Mouse (Mus musculus) C2C12 (cell line): ENCODE measurements at regions not wholly inside any gene's neighbourhood (a gene's known extent, or its start where the extent isn't known, plus 50 kb on each side); places are given as distances from the start of the nearest gene placed in this dataset.

Experiments
- H3K27me3 ChIP-seq: one replicate; pipeline ENCODE4 v1.6.1; 2011; ENCODE audit not compliant: control insufficient read depth, insufficient read depth, insufficient read length
- H3K36me3 ChIP-seq: one replicate; pipeline ENCODE4 v1.6.1; 2011; ENCODE audit not compliant: control insufficient read depth, insufficient read depth
- H3K4me3 ChIP-seq: one replicate; pipeline ENCODE4 v1.5.1; 2011; ENCODE audit warnings: mild to moderate bottlenecking, control low read depth; ENCODE audit not compliant: poor library complexity, insufficient read depth, severe bottlenecking
- H3K79me2 ChIP-seq: one replicate; pipeline ENCODE4 v1.6.1; 2011; ENCODE audit not compliant: control insufficient read depth, insufficient read depth
- H3K79me3 ChIP-seq: one replicate; pipeline ENCODE4 v1.6.1; 2011; ENCODE audit warnings: low read depth, control low read depth
- H3ac ChIP-seq: one replicate; pipeline ENCODE3; 2011; ENCODE audit warnings: low read depth; ENCODE audit not compliant: control insufficient read depth, insufficient read length
- CEBPB ChIP-seq: IDR thresholded peaks from one replicate; pipeline ENCODE4 v1.6.1; 2011; ENCODE audit warnings: low read depth, mild to moderate bottlenecking, control low read depth, moderate library complexity
- CTCF ChIP-seq: IDR thresholded peaks from one replicate; pipeline ENCODE4 v1.5.1; 2011; ENCODE audit not compliant: control insufficient read depth, insufficient read depth, insufficient read length
- FOSL1 ChIP-seq: IDR thresholded peaks from one replicate; pipeline ENCODE4 v1.8.0; 2011; ENCODE audit warnings: mild to moderate bottlenecking, low read length; ENCODE audit not compliant: poor library complexity, insufficient read depth, severe bottlenecking
- MAX ChIP-seq: IDR thresholded peaks from one replicate; pipeline ENCODE4 v1.6.1; 2011; ENCODE audit warnings: mild to moderate bottlenecking, control low read depth
- MYOD1 ChIP-seq: IDR thresholded peaks from one replicate; pipeline ENCODE4 v1.6.1; 2011; ENCODE audit warnings: low read depth; ENCODE audit not compliant: control insufficient read depth, insufficient read length
- MYOG ChIP-seq: IDR thresholded peaks from one replicate; pipeline ENCODE4 v1.6.1; 2011; ENCODE audit not compliant: control insufficient read depth, insufficient read length; ENCODE audit errors: extremely low read depth
- USF1 ChIP-seq: IDR thresholded peaks from one replicate; pipeline ENCODE4 v1.6.1; 2011; ENCODE audit warnings: low read depth, mild to moderate bottlenecking, control low read depth, moderate library complexity

- Histone ChIP-seq H3K79me2 (no peaks in the 10 kb centered on the region), H3K4me3 (no peak overlapping the region), H3ac (no peak overlapping the region), H3K27me3 (no peaks in the 10 kb centered on the region), H3K79me3 (no peaks in the 10 kb centered on the region), H3K36me3 (no peaks in the 10 kb centered on the region)
- no peak for TF ChIP-seq USF1
- TF ChIP-seq CTCF: no peak
- TF ChIP-seq CEBPB: no peak
- TF ChIP-seq MYOD1: no peak
- TF ChIP-seq MYOG: no peak
- no peak for TF ChIP-seq MAX
- TF ChIP-seq FOSL1: no peak
Measured at GRCm38 (mm10) chr14:88330613-88331012, 140.6 kb downstream of the Pcdh20 start.

GRCm38 (mm10) chr14:88326411-88326810, 144.8 kb downstream of the Pcdh20 start:
- Histone ChIP-seq H3K4me3 (no peak overlapping the region), H3K36me3 (no peaks in the 10 kb centered on the region), H3K27me3 (no peaks in the 10 kb centered on the region), H3K79me3 (no peaks in the 10 kb centered on the region), H3ac (no peak overlapping the region), H3K79me2 (no peaks in the 10 kb centered on the region)
- TF ChIP-seq CEBPB (no peak), FOSL1 (no peak), MAX (no peak), MYOG (no peak), USF1 (no peak), MYOD1 (no peak), CTCF (no peak)

GRCm38 (mm10) chr14:88278327-88278726, 192.9 kb downstream of the Pcdh20 start:
- H3K79me2 ChIP-seq: no peaks in the 10 kb centered on the region
- TF ChIP-seq CEBPB: no peak
- TF ChIP-seq USF1: no peak
- no peak for TF ChIP-seq MYOD1
- TF ChIP-seq FOSL1: no peak
- no peak for TF ChIP-seq MYOG
- no peak for TF ChIP-seq MAX
- TF ChIP-seq CTCF: no peak
- no peaks in the 10 kb centered on the region for H3K36me3 ChIP-seq

GRCm38 (mm10) chr14:88264771-88265170, 206.4 kb downstream of the Pcdh20 start:
- no peak overlapping the region for H3K4me3 ChIP-seq
- H3K36me3 ChIP-seq: no peaks in the 10 kb centered on the region
- no peaks in the 10 kb centered on the region for H3K27me3 ChIP-seq
- TF ChIP-seq FOSL1: no peak
- TF ChIP-seq MAX: no peak
- no peak for TF ChIP-seq USF1
- no peak for TF ChIP-seq MYOD1
- TF ChIP-seq CEBPB: no peak
- no peak for TF ChIP-seq CTCF
- TF ChIP-seq MYOG: no peak
- H3ac ChIP-seq: no peak overlapping the region
- H3K79me3 ChIP-seq: no peaks in the 10 kb centered on the region
- H3K79me2 ChIP-seq: no peaks in the 10 kb centered on the region

More at GRCm38 (mm10) chr14:88278327-88278726, 192.9 kb downstream of the Pcdh20 start:
- Histone ChIP-seq H3K79me3 (no peaks in the 10 kb centered on the region), H3ac (no peak overlapping the region), H3K4me3 (no peak overlapping the region), H3K27me3 (no peaks in the 10 kb centered on the region)

GRCm38 (mm10) chr14:88259034-88259433, 212.2 kb downstream of the Pcdh20 start:
- H3K79me3 ChIP-seq: no peaks in the 10 kb centered on the region
- H3K79me2 ChIP-seq: no peaks in the 10 kb centered on the region
- H3K4me3 ChIP-seq: no peak overlapping the region
- no peaks in the 10 kb centered on the region for H3K36me3 ChIP-seq
- H3K27me3 ChIP-seq: no peaks in the 10 kb centered on the region
- TF ChIP-seq CTCF (no peak), USF1 (no peak), MYOG (no peak), CEBPB (no peak), FOSL1 (no peak), MAX (no peak), MYOD1 (no peak)
- no peak overlapping the region for H3ac ChIP-seq

- TF ChIP-seq CEBPB (no peak), CTCF (no peak), MAX (no peak), USF1 (no peak), MYOG (no peak), FOSL1 (no peak), MYOD1 (no peak)
- Histone ChIP-seq H3K27me3 (no peaks in the 10 kb centered on the region), H3K36me3 (no peaks in the 10 kb centered on the region), H3K79me2 (no peaks in the 10 kb centered on the region), H3K4me3 (no peak overlapping the region), H3K79me3 (no peaks in the 10 kb centered on the region), H3ac (no peak overlapping the region)
Measured at GRCm38 (mm10) chr14:88255131-88255530, 216.1 kb downstream of the Pcdh20 start.
